Mouse (Mus musculus): ENCODE data around the gene Kcnj4. TPM values are rescaled to one million over a fixed set of nuclear protein-coding genes. Genes with fewer than 3 reads are reported as not detected.

Kcnj4 gene
- total RNA-seq, 2 experiments from 2014 or later: 166 to 177 TPM

DNA sequence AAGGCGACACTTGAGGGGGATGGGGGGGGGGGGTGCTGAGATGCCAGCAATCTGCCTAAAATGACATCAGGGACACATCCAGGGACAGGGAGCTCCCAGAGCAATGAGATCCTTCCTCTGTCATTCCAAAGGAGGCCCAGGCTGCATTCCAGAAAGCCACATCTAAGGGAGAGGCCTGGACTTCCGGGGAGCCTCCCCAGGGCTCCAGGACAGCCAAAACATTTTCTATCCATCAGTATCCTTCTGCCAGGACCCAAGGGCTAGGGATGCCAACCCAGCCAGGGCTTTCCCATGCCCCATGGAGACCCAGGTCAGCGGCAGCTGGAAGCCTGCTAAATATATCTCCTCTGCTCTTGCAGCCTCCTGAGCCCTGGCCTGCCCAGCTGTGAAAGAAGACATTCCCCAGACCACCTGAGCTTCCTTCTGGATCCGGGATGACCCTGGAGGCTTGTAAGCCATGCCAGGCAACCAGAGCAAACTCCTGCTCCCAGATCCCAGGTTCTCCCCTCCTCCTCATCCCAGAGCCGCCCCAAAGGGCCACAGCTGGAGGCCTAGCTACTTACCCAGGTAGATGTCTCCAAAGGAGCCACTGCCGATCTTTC, 66.7 kb downstream of the Kcnj4 start:
- no peak for DNase-seq (ENCODE audit: low spot score in 2 of 2)
- intact Hi-C loops (cut with DNase I): no loop called here

DNA sequence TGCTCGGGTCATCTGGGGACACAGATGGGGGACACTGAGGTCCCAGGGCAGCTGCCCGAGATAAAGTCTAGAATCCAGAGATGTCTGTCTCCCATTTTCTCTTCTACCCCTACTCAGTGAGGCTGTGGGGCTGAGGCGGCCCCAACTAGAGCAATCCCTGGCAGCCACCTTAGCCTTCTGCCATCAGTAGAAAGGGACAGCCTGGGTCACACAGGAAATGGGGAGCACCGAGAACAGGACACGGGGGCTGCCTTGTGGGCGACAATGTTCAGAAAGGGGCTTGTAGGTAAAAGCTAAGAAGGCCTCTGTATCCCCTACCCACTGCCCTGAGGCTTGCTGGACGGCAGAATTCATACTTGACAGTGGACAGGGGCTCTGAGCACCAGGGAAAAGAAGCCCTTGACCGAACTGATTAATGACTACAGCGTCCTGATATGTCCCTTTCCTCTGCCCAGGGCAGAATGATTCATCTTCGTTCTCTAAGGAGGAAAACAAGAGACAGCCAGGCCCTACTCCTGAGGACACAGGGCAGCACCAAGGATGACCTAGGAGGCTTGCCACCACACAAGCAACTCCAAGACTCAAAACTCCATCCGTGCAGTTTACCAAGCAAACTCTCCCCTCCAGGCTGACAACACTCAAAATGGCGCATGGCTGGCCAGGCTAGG, 67.4 kb downstream of the Kcnj4 start:
- DNase-seq (ENCODE audit: low spot score in 2 of 2): no peak
- intact Hi-C loops (cut with DNase I): no loop called here

DNA sequence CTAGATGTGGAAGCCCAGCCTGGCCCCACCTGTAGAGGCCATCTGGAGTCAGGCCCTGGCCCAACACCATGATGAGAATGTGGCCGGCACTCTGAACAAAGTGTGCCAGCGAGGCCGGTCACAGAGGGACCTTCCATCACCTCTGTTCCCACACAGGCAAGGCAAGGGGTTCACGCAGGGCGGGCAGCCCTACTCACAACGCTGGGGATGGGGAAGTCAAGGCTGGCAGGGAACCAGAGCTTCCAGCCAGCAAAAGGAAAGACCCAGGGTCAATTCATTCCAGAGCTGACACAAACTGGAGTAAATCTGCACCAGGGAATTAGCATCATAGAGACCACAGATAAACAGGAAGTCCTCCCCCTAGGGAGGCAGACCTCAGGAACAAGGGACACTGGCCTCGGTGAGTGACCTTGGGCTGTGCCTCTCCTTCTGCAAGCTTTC, 68.5 kb downstream of the Kcnj4 start:
- no peak for DNase-seq (ENCODE audit: low spot score in 2 of 2)

DNA sequence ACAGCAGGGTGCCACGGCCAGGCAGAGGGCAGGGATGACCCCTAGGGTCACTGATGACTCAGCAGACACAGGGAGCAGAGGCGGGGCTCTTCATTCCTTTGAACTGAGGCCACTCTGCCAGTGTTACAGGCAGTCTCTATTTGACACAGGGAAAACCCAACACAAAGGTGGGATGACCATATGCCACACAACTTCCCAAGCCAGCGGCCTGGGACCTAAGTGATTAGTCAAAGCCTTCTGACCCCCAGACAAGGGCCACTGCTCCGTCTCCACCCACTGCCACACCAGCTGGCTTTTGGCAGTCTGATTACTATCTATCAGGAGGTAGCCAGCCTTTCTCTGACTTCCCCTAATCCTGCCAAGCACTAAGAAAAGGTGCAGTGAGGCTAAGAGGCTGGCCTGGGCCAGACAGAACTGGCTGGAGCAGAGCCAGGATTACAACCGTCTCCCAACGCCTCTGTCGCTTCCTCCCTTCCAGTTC, 69.8 kb downstream of the Kcnj4 start:
- intact Hi-C loops (cut with DNase I): no loop called here
- DNase-seq (ENCODE audit: low spot score in 2 of 2): peak; percentile 36 to 40

More for the DNA sequence above, 68.5 kb downstream of the Kcnj4 start:
- intact Hi-C loops (cut with DNase I): no loop called here

Small RNAs within 50 kb of the gene (microRNA-seq; reads per million reads assigned to microRNA genes)
- 0 reads per million in 2 experiments for gene Gm44302

Other genes with a start within 250 kb of the Kcnj4 start
- gene Baiap2l2, start 219.7 kb downstream of the Kcnj4 start, total RNA-seq (2021): 1 to 10 TPM; 3.3 to 7.0 TPM
- 10 to 100 TPM; 21.5 to 23.0 TPM for gene Pla2g6, start 176.9 kb downstream of the Kcnj4 start, total RNA-seq (2021)
- 1 to 10 TPM; 1.4 to 2.6 TPM for gene Maff, start 158.6 kb downstream of the Kcnj4 start, total RNA-seq (2021)
- gene Tmem184b, start 101.7 kb downstream of the Kcnj4 start, total RNA-seq (2021): 10 to 100 TPM; 56.2 to 56.8 TPM
- gene Csnk1e, start 49.7 kb downstream of the Kcnj4 start, total RNA-seq (2021): 100 to 1,000 TPM; 142 to 166 TPM
- gene Kdelr3, start 11.2 kb upstream of the Kcnj4 start, total RNA-seq (2021): 1 to 10 TPM; 1.3 to 1.6 TPM
- 100 to 1,000 TPM; 363 to 364 TPM for gene Ddx17, start 41.5 kb upstream of the Kcnj4 start, total RNA-seq (2021)
- gene Dmc1, start 99.9 kb upstream of the Kcnj4 start, total RNA-seq (2021): under 1 TPM; 0.59 to 0.87 TPM
- gene Fam227a, start 153.7 kb upstream of the Kcnj4 start, total RNA-seq (2021): 10 to 100 TPM in 1 of 2 experiments, 1 to 10 TPM in 1; 7.0 to 12.4 TPM
- gene Cby1, start 154.0 kb upstream of the Kcnj4 start, total RNA-seq (2021): 10 to 100 TPM; 65.3 to 69.2 TPM
- 10 to 100 TPM; 97.8 to 99.7 TPM for gene Tomm22, start 165.6 kb upstream of the Kcnj4 start, total RNA-seq (2021)
- gene Josd1, start 182.7 kb upstream of the Kcnj4 start, total RNA-seq (2021): 10 to 100 TPM; 56.1 to 66.2 TPM
- 10 to 100 TPM; 44.1 to 44.7 TPM for gene Gtpbp1, start 185.6 kb upstream of the Kcnj4 start, total RNA-seq (2021)
- gene Sun2, start 237.3 kb upstream of the Kcnj4 start, total RNA-seq (2021): 10 to 100 TPM; 24.8 to 25.3 TPM